Mouse (Mus musculus): ENCODE data around the gene Apba2.

Apba2 gene

DNA sequence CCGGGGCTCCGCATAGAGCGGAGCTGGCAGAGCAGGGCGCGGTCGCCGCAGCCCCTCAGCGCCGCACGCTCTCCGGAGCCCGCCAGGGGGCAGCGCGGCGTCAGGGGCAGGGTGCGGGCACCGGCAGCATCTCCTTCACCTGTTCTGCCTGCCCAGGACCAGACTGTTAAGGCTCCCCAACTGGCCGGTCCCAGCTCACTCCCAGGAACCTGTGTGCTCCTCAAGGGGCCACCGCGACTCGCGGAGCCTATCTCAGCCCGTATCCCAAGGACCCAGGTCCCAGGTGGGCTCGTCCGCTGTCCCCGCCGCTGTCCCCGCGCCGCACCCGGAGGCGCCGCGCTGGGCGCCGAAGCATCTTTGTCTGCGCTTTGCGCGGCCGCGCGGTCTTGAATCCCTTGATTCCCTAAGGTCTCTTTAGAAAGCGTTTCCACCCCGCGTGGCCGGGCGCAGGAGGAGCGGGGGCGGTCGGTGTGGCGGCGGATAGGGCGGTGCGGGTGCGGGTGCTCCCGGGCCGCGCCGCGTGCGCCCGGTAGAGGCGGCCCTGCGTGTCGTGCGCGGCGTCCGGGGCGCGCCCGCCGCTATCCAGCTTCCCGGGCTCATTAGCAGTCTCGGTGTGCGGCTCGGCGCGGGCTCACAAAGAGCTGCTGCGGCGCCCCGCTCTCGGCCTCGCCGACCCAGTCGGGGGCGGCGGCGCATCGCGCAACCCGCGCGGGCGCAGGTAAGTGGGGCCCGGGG, at the start of gene Apba2:
TSS of gene Apba2 (plus strand) at position 171 of the 735 bp plus-strand sequence.
- DNase-seq (ENCODE audit: low spot score) = no peak

DNA sequence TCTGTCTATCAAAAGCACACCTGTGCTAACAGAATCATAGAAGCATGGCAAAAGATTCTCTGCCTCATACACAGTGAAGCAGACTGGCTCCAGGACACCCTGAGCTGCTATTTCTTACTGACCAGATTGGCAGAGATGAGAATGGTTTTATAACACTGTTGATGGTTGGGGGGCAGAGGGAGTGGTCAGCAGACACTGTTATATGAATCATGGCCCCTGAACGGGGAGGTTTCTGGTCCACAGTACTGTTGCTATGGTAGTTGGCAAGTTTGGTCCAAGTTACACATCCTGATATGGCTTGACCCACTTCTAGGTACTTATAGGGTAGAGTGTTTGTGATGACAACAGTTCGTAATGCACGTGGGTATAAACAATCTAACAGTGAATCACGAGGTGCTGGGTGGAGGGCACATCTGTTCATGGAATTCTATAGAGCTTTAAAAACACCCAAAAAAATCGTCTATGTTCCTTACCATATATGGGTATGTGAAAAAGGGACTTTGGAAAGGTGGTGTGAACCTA, 49.6 kb upstream of the Apba2 start:
- no peak for DNase-seq (ENCODE audit: low spot score)

DNA sequence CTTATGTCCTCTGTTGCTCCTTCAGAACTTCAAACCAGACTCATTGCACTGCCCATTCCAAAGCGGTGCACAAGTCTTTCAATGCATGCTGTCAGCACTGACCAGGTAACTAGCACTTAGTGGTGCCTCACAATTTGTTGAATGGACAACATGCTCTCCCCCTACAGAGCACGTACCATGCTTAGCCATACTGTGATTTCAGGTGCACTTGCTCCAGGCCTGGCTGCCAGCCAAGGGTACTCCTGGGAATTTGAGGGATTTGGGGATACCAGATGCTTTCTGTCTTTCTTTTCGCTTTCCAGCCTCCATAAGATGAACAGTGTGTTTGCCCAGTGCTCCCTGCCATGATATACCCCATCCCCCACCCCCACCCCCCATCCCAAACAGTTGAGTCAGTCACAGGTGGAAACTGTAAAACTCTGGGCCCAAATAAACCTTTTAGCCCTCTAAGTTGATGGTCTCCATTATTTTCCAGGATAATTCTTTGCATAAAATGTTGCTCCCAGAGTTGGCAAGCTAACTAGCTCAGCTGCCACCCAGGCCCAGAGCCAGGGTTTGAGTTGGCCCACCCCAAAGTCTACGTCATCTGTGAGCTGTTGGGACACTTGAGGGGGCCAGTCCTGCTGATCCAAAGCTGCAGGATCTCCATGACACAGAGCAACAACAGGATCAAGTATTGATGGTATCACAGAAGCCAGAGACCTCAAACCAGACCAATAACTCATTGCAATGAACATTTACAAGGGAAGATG, 48.9 kb upstream of the Apba2 start:
- no peak for DNase-seq (ENCODE audit: low spot score)

DNA sequence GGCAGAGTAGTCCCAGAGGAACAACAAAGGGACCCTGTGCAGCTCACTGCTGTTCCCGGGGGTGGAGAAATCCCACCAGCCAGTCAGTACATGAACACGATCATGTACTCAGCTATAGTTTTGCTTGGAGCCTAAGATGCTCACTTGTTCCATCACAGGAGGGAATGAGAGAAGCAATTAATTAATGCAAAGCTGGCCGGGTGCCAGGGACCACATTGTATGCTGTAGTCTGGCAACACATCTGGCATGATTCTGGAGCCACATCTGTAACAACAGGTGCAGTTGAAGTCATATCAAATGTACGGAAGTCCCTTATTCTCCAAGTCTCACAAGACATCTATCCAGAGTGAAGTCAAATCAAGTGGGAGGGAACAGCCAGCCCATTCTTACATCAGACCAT, 45.3 kb upstream of the Apba2 start:
- DNase-seq (ENCODE audit: low spot score) = no peak

DNA sequence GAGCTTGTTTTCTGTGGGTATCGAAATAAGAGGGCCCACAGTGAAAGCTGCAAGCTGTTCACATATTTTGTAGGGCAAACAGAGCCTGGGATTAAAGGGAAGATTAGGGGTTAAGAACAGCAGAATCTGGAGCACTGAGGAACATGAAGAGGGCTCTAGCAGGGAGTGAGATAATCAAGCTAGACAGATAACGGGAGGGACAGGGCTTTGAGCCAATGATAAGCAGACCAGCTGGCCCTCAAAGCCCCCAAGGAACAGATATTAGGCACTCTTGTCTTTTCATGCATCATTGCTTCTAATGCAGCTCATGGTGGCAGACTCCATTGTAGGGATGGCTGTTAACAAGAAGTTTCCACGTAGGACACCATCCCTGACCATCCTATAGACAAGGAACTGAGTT, 44.8 kb upstream of the Apba2 start:
- DNase-seq (ENCODE audit: low spot score) = no peak

DNA sequence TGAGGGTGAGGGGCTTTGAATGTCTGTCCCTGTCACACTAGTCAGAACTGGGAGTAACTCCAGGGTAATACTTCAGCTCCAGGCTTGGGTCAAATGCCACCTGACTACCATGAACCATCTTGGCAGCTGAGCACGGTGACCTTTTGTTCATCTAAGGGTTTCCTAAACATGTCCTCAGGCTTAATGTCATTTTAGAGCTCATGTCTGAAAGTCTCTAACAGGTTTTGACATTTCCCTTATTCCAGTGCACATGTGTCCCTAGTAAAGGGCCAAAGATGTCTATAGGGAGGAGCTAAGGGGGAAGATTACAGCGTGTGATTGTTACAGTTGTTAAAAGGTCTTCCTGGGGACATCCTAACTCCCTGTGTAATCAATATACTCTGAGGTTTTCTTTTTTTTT, 43.7 kb upstream of the Apba2 start:
- no peak for DNase-seq (ENCODE audit: low spot score)

DNA sequence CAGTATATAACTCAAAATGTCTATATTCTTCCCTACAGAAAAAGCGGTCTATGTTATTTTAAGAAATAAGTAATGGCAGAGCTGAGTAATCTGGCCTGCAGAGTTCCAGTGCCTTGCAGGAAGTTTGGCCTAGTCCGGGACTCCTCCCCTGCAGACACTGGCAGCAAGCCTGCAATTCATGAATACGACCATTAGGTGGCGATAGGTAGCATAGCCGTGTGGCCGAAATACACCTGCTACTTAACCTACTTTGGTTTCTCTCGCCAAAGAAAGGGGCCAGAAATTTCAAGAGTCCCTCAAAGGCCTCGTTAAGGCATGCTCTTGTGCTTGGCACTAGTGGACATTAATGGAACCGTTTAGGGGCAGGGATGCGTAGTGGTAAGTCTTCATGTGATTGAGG, 4.1 kb upstream of the Apba2 start:
- DNase-seq (ENCODE audit: low spot score) = no peak

DNA sequence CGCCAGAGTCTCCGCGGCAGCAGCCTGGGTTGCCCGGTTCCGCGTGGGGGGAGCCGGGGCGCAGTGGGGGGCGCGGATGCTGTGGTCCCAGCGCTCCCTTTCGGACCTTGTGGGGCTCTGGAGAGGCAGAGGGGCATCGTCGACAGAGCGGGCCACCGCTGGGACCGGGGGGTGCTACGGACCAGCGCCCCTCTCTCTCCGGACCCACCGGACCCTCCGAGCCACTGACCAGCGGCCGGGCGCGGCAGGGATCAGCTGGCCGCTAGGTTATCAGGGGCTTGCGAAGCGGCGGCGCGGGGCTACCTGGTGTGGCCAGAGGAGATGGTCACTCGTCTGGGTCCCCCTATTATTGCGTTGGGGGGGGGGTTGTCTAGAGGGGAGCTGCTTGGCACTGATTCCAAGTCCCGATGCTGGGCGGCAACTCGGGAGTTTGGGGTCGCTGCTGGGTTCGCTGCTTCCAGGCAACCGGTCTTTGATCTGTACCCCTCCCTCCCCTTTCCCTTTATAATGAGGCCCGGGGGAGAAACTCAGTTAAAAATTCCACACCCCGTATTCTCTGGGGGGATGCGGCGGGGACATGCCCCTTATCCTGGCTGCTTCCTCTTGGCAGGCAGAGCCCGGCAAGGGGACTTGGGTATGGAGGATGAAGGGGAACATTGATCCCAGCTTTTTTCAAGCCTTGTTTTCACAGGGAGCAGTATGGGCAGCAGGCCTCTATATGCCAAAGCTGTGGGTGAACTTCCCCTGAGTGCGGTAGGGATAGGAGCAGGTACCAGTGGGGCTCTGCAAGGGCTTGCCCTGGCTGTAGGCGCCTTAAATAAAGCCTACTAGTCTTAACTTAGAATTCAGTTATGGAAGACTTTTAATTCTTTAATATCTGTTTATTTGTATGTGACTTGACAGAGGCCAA, 1.0 kb downstream of the Apba2 start:
- DNase-seq (ENCODE audit: low spot score) = no peak

DNA sequence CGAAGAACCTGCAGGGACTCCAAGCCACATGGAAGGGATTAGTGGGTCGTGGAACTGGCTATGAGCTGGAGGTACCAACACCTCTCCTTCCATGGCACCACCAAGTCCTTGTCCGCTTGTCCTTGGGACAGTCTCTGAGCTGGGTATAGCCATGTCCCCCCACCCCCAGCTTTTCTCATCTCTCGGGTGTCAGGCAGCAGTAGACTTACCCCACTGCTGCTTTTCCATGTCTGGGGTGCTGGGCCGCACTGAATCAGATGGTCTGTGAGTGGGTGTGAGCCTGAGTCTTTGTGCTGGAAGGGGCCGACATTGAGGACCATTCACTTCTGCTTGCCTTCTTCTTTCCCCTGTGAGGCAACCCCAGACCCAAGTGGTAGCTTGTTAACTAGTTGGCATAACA, 2.1 kb downstream of the Apba2 start:
- no peak for DNase-seq (ENCODE audit: low spot score)

DNA sequence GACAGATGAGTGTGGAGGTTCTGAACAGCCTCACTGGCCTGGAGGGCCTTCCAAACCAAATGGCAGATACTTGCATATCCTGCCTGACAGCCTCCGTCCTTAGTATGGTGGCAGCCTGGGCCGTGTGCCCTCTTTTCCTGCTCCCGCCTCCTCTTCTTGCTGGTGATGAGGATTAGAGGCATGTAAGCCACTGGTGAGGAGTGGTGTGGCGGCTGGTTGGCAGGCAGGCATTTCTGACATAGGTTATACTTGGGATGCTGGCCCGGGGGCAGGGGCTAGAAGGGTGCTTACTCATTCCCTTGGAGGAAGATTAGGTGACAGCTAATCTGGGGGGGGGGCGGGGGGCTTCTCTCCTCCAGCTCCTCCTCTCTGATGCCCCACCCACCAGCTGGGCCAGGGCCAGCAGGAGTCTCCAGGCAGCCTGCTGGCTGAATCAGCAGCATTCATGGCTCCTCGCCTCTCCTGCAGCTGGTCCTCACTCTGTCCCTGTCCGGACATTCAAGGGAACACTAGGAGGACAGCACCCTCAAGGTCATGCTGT, 3.3 kb downstream of the Apba2 start:
- DNase-seq (ENCODE audit: low spot score) = no peak

DNA sequence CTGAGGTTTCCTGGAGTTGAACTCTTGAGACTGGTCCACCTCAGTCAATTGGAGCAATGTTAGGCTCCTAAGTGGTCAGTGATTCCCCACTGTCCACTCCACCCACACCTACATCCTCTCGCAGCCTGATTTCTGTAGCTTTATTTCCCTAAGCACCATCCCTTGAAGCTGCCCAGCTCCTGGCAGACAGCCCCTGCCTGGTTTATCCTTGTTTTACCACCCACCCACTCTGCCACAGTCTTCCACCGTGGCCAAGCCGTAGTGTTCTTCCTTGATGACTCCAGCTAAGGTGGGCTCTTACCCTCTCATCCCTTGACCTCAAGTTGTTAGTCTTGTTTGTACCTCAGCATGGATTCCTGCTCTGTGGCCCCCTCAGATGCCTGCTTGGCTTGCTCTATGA, 4.1 kb downstream of the Apba2 start:
- no peak for DNase-seq (ENCODE audit: low spot score)

DNA sequence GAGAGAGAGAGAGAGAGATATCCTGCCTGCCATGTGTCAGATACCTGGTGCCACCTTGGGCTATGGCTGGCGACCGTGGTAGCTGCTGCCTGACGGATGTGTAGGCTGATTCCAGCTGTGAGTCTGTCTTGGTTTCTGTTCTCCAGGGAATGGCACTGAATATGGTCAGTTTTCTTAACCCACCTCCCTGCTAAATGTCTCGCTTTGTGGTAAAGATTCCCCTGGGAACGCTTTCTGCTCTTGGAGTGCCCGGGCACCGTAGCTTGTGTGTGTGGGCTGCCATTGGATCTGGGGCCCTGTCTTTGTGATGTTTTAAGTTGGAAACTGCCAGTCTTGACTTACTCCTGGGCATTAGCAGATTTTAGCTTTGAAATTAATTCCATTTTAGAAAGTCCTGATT, 7.3 kb downstream of the Apba2 start:
- no peak for DNase-seq (ENCODE audit: low spot score)

DNA sequence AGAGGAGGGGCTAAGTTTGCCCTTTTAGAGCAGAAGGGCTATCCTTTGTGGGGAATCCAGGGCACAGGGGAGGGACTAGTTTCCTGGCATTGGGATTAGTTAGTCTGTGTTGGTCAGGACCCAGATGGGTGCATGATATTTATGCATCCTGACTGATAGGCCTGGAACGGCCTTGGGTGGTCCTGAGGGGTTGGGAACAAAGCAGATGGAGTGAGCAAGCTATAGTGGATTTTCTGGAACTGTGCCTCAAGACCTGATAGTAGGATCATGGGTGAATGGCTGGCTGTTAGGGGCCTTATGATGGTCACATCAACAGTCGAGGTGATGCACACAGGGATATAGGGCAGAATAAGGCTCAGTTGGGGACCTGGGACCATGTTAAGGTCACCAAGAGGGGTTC, 8.4 kb downstream of the Apba2 start:
- DNase-seq (ENCODE audit: low spot score) = no peak

DNA sequence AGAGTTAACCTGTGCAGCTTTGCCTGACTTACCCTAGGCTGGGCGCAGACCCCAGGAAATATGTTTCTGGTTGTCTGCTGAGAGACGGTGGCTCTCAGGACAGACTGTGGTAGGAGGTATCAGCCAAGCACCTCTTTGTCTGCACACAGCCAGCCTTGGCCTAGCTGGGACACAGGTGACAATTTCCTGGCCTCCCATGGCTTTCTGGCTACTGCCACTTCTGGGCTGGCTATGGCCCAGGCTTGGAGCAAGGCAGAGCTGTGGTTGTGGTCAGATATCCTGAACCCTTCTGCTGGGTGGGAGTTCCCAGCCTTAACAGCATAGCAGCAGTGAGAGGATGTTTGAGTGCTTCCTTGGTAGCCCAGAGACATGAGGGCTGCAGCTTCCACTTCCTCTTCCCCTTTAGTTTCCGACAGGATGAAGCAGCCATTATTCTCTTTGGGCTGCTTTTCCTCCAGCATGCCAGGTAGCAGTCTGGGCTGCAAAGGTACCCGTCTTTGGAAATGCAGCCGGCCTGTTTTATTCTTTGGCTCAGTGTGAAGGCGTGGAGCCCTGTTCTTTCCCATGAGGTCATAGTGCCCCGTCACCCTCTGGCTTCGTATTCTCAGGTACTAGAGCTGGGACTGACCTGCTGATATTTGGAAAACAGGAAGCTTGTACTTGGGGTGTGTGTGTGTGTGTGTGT, 9.2 kb downstream of the Apba2 start:
- no peak for DNase-seq (ENCODE audit: low spot score)

DNA sequence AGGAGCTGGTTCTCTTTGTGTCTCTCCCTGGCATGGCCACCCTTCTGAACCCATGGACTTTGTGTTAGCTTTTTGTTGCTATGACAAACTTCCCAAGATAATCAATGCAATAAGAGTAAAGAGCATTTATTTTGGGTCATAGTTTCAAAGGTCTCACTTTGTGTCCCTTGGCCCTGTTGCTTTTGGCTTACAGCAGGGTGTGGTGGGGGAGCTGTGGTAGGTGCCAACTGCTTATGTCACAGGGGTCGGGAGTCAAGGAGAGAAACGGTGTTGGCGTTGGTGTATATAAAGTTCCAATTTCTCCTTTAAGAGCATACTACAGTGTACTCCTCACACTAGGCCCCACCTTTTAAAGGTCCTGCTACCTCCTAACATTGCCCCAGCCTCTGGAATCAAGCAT, 12.1 kb downstream of the Apba2 start:
- DNase-seq (ENCODE audit: low spot score) = no peak

DNA sequence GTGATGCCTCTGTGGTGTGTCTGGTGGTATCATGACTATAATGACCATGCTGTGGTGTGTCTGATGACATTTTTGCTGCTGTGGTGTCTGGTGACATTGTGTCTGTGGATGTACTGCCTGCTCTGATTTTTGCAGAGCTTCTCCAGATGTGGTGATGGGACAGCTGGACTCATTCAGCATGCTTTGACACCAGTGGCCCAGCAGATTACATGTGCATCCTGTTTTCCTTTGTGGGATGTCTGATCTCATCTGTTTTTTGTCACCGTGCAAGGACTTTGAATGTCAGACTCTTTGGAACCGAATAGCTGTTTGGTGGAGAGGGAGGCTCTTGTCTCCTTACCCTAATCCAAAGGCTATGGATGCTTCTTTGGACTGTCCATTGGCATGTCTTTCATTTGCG, 13.8 kb downstream of the Apba2 start:
- no peak for DNase-seq (ENCODE audit: low spot score)

DNA sequence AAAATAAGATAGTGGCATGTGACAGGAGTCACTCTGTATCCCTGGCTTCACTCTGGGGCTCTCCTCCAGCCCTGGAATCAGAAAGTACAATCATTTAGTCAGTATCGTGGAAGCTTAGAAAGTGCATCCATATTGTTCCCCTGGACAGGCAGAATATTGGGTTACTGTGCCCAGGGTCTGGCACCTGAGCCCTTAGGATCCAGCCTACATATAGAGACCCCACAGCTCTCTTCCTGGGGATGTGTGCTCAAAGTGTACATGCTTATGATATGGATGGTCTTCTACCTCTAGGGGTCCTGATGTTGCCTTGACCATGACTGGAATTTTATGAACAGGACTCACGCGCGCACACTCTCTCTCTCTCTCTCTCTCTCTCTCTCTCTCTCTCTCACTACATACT, 14.4 kb downstream of the Apba2 start:
- DNase-seq (ENCODE audit: low spot score) = no peak

DNA sequence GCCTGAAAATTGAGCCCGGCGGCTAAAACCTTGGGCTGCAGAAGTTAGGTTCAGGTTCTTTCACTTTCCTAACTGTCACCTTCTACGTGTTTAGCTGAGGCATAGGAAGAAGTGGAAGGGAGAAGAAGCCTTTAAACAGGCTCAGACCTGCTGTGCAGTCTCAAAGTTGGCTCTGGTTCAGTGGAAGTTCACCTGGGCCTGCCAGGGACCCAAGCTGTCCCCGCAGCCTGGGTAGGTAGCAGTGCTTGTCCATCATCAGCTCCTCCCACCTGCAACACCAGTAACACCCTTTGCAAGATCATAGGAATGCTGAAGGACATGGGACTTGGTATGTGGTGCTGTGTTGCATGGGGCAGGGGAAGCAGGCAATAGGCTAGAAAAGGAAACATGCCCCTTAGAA, 17.6 kb downstream of the Apba2 start:
- no peak for DNase-seq (ENCODE audit: low spot score)

DNA sequence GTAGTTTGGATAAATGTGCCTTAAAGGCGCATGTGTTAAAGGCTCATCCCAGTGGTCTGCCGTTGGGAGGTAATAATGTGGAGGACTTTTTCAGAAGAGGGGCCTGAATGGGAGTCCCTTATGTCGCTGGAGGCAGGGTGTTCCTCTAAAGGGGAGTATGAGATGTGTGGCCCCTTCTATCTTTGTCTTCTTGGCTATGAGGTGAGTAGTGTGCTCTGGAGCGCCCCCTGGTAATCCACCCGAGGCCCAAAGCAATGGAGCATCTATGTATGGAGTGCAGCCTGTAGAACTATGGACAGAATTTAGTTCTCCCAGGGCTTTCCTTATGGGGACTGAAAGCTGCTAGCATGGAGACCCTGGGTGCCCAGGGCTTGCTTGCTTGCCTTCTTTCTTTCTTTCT, 18.0 kb downstream of the Apba2 start:
- DNase-seq (ENCODE audit: low spot score) = no peak

DNA sequence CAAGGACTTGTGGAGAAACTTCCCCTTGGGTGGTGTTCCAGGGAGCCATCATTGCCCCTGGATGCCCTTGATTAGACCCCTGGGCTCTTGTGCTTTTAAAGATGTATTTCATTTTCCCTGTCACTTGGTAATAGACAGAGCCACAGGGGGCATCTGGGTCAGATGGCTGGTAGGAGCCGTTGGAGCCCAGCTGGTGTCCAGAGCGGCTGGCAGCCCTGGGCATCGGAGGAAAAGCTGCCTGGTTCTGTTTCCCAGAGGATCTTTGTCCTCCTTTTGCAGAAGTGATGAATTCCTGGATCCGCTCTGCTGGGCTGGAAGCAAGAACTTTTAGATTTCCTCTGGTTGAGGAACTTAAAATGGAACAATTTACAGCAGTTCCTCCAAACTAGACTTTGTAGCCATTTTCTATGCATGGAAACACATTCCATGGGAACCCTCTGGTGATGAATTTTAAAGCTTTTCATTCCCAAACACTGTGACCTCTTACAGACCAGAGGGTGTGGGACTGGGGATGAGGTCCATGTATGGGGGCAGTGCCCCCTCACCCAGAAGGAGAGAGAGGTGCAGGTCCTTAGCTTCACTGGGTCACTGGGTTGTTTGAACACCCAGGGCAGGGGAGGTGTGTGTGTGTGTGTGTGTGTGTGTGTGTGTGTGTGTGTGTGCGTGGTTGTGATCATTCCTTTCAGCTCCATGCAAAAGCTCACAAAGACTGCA, 20.3 kb downstream of the Apba2 start:
- no peak for DNase-seq (ENCODE audit: low spot score)

DNA sequence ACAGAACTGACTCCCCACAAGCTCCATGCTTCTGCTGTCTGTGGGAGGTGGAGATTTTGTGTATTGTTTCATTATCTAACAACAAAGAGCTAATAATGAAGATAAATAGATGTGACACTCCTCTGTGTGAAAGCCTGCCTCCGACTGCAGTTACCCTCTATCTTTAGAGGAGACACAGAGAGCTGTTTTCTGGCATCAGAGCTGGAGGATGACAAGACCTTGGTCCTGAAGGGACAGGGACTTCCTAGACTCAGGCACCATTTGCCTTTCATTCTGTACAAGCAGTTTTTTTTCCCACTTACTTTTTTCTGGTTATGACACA, 20.9 kb downstream of the Apba2 start:
- no peak for DNase-seq (ENCODE audit: low spot score)

Data from yolk sac, embryonic 10.5 days (tissue).